Mouse (Mus musculus) lung, postnatal 4 days (tissue): Measurements from ENCODE around the gene Gm10377.
"Not testable (repeated sequence)": the region's sequence is repeated elsewhere in the genome, so short reads cannot be mapped to it uniquely, and the experiment has no call there.

ENCODE experiments used
- DNase-seq, 2 experiments: peaks; one replicate each; pipeline ENCODE4 v3.0.0; 2021

The Gm10377 gene

DNA sequence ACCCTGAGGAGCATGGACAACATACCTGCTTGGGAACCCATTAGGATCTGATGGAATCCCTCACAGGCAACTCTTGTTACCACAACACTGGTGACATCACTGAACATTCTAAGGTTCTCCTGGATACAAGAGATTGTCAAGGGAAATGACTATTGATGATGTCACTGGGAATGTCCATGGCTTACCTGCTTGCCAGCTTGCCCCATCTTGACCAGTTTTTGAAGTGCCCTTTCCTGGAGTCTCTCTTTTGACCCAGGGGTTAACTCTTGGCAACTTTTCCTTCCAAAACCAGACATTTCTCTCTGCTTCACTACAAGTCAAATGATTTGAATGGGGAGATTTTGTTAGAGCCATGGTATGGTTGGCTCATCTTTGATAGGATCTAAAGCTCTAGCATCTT is at the start of gene Gm10377:
Gm10377 (minus strand) TSS at position 101 of the 400 bp plus-strand sequence.
- DNase-seq, result not testable (repeated sequence)

DNA sequence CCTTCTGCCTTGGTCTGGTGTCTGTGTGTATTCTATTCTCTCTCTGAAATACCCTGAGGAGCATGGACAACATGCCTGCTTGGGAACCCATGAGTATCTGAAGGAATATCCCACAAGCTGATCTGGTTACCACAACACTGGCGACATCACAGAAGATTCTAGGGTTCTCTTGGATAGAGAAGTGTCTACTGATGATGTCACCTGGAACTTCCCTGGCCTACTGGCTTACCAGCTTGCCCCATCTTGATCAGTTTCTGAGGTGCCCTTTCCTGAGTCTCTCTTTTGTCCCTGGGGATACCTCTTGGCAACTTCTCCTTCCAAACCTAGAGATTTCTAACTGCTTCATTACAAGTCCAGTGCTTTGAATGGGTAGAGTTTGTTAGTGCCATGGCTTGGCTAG is 29.1 kb downstream of the Gm10377 start, which contains the start of gene Gm3015:
Gm3015 (minus strand) TSS at position 101 of the 400 bp plus-strand sequence.
- not testable (repeated sequence) for DNase-seq
